Mouse (Mus musculus) spleen, postnatal 4 days (tissue): ENCODE measurements around the gene Stambpl1.
A peak's percentile ranks its signal among the peaks of the same experiment; 100 is the strongest.
"Not testable (repeated sequence)": the region's sequence is repeated elsewhere in the genome, so short reads cannot be mapped to it uniquely, and the experiment has no call there.

ENCODE experiments used
- DNase-seq, 2 experiments: peaks; one replicate each; pipeline ENCODE4 v3.0.0; 2022; ENCODE audit warnings: low spot score in 2 of 2

The Stambpl1 gene

GRCm38 (mm10) chr19:34198066-34198465, 6.0 kb downstream of the Stambpl1 start:
- no peak for DNase-seq

- DNase-seq, result no peak
Observed at GRCm38 (mm10) chr19:34198901-34199300, 6.9 kb downstream of the Stambpl1 start.

GRCm38 (mm10) chr19:34199488-34199887, 7.5 kb downstream of the Stambpl1 start:
- DNase-seq, result no peak

GRCm38 (mm10) chr19:34202668-34203067, 10.6 kb downstream of the Stambpl1 start:
- no peak for DNase-seq

- DNase-seq, result not testable (repeated sequence)
Observed at GRCm38 (mm10) chr19:34206128-34206527, 14.1 kb downstream of the Stambpl1 start.

GRCm38 (mm10) chr19:34206760-34207440, 14.9 kb downstream of the Stambpl1 start:
- no peak for DNase-seq

- no peak for DNase-seq
Observed at GRCm38 (mm10) chr19:34209031-34209430, 17.0 kb downstream of the Stambpl1 start.

GRCm38 (mm10) chr19:34209930-34210581, 18.0 kb downstream of the Stambpl1 start:
- DNase-seq, result no peak

GRCm38 (mm10) chr19:34210841-34211240, 18.8 kb downstream of the Stambpl1 start:
- no peak for DNase-seq

GRCm38 (mm10) chr19:34212489-34213250, 20.6 kb downstream of the Stambpl1 start:
- no peak for DNase-seq

GRCm38 (mm10) chr19:34213251-34213645, 21.2 kb downstream of the Stambpl1 start:
- DNase-seq, result no peak

GRCm38 (mm10) chr19:34214136-34214535, 22.1 kb downstream of the Stambpl1 start:
- no peak for DNase-seq

- no peak for DNase-seq
Observed at GRCm38 (mm10) chr19:34216956-34217355, 24.9 kb downstream of the Stambpl1 start.

- no peak for DNase-seq
Observed at GRCm38 (mm10) chr19:34217761-34218160, 25.7 kb downstream of the Stambpl1 start.

GRCm38 (mm10) chr19:34219260-34219968, 27.4 kb downstream of the Stambpl1 start:
- DNase-seq, result no peak

- DNase-seq, result no peak
Observed at GRCm38 (mm10) chr19:34220732-34221380, 28.8 kb downstream of the Stambpl1 start.

- DNase-seq, result no peak
Observed at GRCm38 (mm10) chr19:34222805-34223204, 30.8 kb downstream of the Stambpl1 start.

- no peak for DNase-seq
Observed at GRCm38 (mm10) chr19:34231596-34231995, 39.6 kb downstream of the Stambpl1 start.

- no peak for DNase-seq
Observed at GRCm38 (mm10) chr19:34232326-34232725, 40.3 kb downstream of the Stambpl1 start.

- peak in 1 of 2 experiments; percentile 40 for DNase-seq
Observed at GRCm38 (mm10) chr19:34233944-34234343, 41.9 kb downstream of the Stambpl1 start.

GRCm38 (mm10) chr19:34236049-34236448, 44.0 kb downstream of the Stambpl1 start:
- DNase-seq, result no peak
